Mouse (Mus musculus) midbrain, embryonic 15.5 days (tissue): Measurements from ENCODE around the gene Klc2. TPM values are rescaled to one million over a fixed set of nuclear protein-coding genes. Genes with fewer than 3 reads are reported as not detected.

ENCODE experiments used
- ATAC-seq: fragments of 200-750 bp; cut with Nextera tagmentation; replicated peaks from 2 replicates; pipeline ENCODE4 v1.8.0; 2017; ENCODE audit warnings: moderate TSS enrichment
- H3K27ac ChIP-seq: fragments of 300-500 bp; sonication (generic); 2 replicates; pipeline ENCODE4 v1.5.1; 2015; ENCODE audit warnings: mild to moderate bottlenecking, inconsistent platforms
- H3K27me3 ChIP-seq: fragments of 300-500 bp; sonication (generic); replicated peaks from 2 replicates; pipeline ENCODE4 v1.6.1; 2015; ENCODE audit warnings: inconsistent platforms
- H3K36me3 ChIP-seq: fragments of 300-500 bp; sonication (generic); replicated peaks from 2 replicates; pipeline ENCODE4 v1.6.1; 2015; ENCODE audit warnings: inconsistent platforms
- H3K4me1 ChIP-seq: fragments of 300-500 bp; sonication (generic); 2 replicates; pipeline ENCODE4 v1.6.1; 2015; ENCODE audit warnings: inconsistent platforms
- H3K4me2 ChIP-seq: fragments of 300-500 bp; sonication (generic); 2 replicates; pipeline ENCODE4 v1.6.1; 2015; ENCODE audit warnings: inconsistent platforms, mild to moderate bottlenecking, moderate library complexity
- H3K4me3 ChIP-seq: fragments of 300-500 bp; sonication (generic); 2 replicates; pipeline ENCODE4 v1.5.1; 2015; ENCODE audit warnings: mild to moderate bottlenecking, inconsistent platforms
- H3K9ac ChIP-seq: fragments of 300-500 bp; sonication (generic); 2 replicates; pipeline ENCODE4 v1.6.1; 2015; ENCODE audit warnings: mild to moderate bottlenecking, inconsistent platforms
- H3K9me3 ChIP-seq: fragments of 300-500 bp; sonication (generic); 2 replicates; pipeline ENCODE4 v1.6.1; 2016; ENCODE audit warnings: inconsistent platforms
- WGBS: fragments of 180-500 bp; shearing (Covaris S2); methylation state at CpG from one replicate; pipeline ENCODE4 v1.1.7; 2015; ENCODE audit warnings: mixed read lengths; 5-methylcytosine and 5-hydroxymethylcytosine counted together
- polyA plus RNA-seq: library from polyadenylated mRNA; unstranded; fragments of >200 nt; fragmentation: Nextera tagmentation; extraction: Ambion mirVana; gene quantifications from 2 replicates; pipeline ENCODE4 v1.2.1, GENCODE M21; 2015

Klc2 gene
- polyA plus RNA-seq, 1 experiment from 2014 or later = 76.8 TPM

DNA sequence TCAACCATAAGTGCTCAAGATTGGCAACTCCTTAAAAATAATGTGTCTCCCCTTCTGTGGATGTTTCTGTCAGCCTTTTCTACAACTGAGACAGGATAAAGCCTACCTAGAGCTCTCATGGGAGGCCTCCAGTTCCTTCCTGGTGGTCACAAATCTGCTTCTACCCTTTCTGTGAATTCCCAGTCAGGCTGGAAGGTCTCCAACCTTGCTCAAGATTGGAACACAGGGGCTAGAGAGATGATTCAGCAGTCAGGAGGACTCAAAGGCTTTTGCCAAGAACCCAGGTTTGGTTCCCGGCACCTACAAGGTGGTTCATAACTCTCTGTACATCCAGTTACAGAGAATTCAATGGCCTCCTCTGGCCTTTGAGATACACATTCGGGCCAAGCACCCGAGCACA is 4.9 kb upstream of the Klc2 start:
- H3K9me3 ChIP-seq = no peaks in the 10 kb centered on the region
- no peak overlapping the region for H3K9ac ChIP-seq
- ATAC-seq = no peak
- H3K4me3 ChIP-seq = no peak overlapping the region
- no peak overlapping the region for H3K4me2 ChIP-seq
- H3K4me1 ChIP-seq = peaks cover 10% of the 10 kb centered on the region
- H3K27ac ChIP-seq = no peak overlapping the region
- WGBS = 92% methylated on average over 3 of the region's 3 CpGs
- no peaks in the 10 kb centered on the region for H3K27me3 ChIP-seq
- H3K36me3 ChIP-seq = no peaks in the 10 kb centered on the region

DNA sequence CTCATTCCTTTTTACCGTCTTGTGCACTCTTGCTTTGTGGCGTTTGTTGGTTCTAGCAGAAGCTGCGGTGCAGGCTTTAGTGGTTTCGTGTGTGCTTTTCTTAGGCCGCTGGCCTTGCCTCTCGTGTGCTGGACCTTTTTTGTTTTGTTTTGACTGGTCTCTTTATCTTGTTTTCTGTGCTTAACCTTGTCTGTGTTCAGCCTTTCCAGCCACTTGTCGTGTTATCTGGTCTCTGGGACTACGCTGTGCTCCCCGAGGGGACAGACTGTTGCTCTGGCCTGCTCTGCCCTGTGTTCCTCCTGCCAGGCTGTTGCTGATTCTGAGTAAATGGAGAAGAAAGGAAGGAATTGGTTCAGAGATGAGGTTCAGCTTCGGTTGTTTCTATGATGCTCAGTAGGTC is 4.1 kb upstream of the Klc2 start:
- Histone ChIP-seq H3K36me3 (no peaks in the 10 kb centered on the region), H3K27ac (no peak overlapping the region), H3K27me3 (no peaks in the 10 kb centered on the region), H3K9me3 (no peaks in the 10 kb centered on the region), H3K4me3 (no peak overlapping the region), H3K9ac (no peak overlapping the region), H3K4me2 (no peak overlapping the region), H3K4me1 (peaks cover 10% of the 10 kb centered on the region)
- WGBS = 67% methylated on average over 10 of the region's 10 CpGs
- ATAC-seq = no peak

- Histone ChIP-seq H3K27me3 (no peaks in the 10 kb centered on the region), H3K36me3 (peaks cover 10% of the 10 kb centered on the region; the same call in 1 of the 2 replicates), H3K9ac (peak overlapping the region; percentile 81), H3K9me3 (no peaks in the 10 kb centered on the region), H3K4me3 (peak overlapping the region; percentile 64), H3K4me2 (peak overlapping the region; percentile 92), H3K27ac (peak overlapping the region; percentile 91), H3K4me1 (peaks cover 24% of the 10 kb centered on the region)
- WGBS = under 1% methylated on average over 81 of the region's 83 CpGs
- peak; percentile 95 for ATAC-seq
These were observed 621 bp downstream of the Klc2 start for GRCm38 (mm10) chr19:5117494-5118383.

GRCm38 (mm10) chr19:5113783-5114182 is 4.6 kb downstream of the Klc2 start:
- 91% methylated on average over 7 of the region's 7 CpGs for WGBS
- Histone ChIP-seq H3K4me3 (no peak overlapping the region), H3K27ac (no peak overlapping the region), H3K4me2 (no peak overlapping the region), H3K9me3 (no peaks in the 10 kb centered on the region), H3K36me3 (peaks cover 48% of the 10 kb centered on the region), H3K4me1 (peaks cover 17% of the 10 kb centered on the region), H3K27me3 (no peaks in the 10 kb centered on the region), H3K9ac (no peak overlapping the region)
- ATAC-seq = no peak

DNA sequence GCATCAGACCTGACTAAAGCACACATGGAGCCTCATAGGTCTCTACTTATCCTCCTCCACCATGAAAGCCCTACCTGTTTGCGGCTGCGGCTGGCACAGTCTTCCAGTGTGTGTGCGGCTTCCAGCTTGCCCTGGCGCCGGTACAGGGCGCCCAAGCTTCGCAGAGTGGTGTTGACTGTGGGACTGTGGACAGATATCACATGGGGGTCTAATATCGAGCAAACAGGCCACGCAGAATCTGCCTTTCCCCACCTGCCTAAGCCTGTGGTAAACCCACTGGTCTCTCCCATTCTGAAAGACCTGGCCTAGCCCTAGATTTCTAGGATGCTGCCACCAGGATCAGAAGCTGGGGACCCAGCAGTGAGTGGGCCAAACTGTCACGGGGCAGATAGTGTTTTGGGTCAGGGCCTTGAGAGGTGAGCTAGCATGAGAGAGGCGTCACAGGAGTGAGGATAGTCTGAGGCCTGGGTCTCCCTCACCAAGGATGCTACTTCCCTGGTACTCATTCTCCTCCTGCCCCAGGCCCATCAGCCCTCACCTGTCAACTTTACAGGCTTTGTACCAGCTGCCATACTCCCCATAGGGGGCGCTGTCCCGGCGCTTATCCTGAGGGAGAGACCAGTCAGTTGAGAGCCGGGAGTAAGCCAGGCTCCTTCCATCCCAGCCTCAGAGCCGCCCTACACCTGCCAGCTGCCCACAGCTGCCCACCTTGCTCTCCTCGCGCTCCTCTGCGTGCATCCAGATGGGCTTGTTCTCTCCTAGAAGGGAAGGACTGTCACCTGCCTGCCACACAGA is 8.5 kb downstream of the Klc2 start:
- Histone ChIP-seq H3K36me3 (peaks cover 57% of the 10 kb centered on the region), H3K27me3 (no peaks in the 10 kb centered on the region), H3K9me3 (no peaks in the 10 kb centered on the region), H3K27ac (no peak overlapping the region), H3K4me2 (no peak overlapping the region), H3K4me3 (no peak overlapping the region), H3K9ac (no peak overlapping the region), H3K4me1 (peaks cover 19% of the 10 kb centered on the region)
- WGBS = 74% methylated on average over 19 of the region's 19 CpGs
- ATAC-seq = no peak

GRCm38 (mm10) chr19:5108702-5109101 is 9.7 kb downstream of the Klc2 start:
- WGBS = 70% methylated on average over 4 of the region's 4 CpGs
- no peaks in the 10 kb centered on the region for H3K27me3 ChIP-seq
- no peak overlapping the region for H3K27ac ChIP-seq
- peaks cover 64% of the 10 kb centered on the region for H3K36me3 ChIP-seq
- no peak for ATAC-seq
- H3K4me3 ChIP-seq = no peak overlapping the region
- no peak overlapping the region for H3K4me2 ChIP-seq
- no peaks in the 10 kb centered on the region for H3K9me3 ChIP-seq
- no peak overlapping the region for H3K9ac ChIP-seq
- peaks cover 19% of the 10 kb centered on the region for H3K4me1 ChIP-seq

GRCm38 (mm10) chr19:5108271-5108575 is 10.1 kb downstream of the Klc2 start:
- 24% methylated on average over 5 of the region's 5 CpGs for WGBS
- no peak overlapping the region for H3K4me2 ChIP-seq
- no peak for ATAC-seq
- no peaks in the 10 kb centered on the region for H3K27me3 ChIP-seq
- no peak overlapping the region for H3K27ac ChIP-seq
- peaks cover 63% of the 10 kb centered on the region for H3K36me3 ChIP-seq
- H3K4me3 ChIP-seq = no peak overlapping the region
- no peak overlapping the region for H3K9ac ChIP-seq
- H3K9me3 ChIP-seq = no peaks in the 10 kb centered on the region
- H3K4me1 ChIP-seq = peaks cover 19% of the 10 kb centered on the region

- peaks cover 19% of the 10 kb centered on the region for H3K4me1 ChIP-seq
- peaks cover 65% of the 10 kb centered on the region for H3K36me3 ChIP-seq
- H3K4me3 ChIP-seq = no peak overlapping the region
- H3K4me2 ChIP-seq = no peak overlapping the region
- ATAC-seq = peak; percentile 18
- no peaks in the 10 kb centered on the region for H3K9me3 ChIP-seq
- 73% methylated on average over 18 of the region's 18 CpGs for WGBS
- no peaks in the 10 kb centered on the region for H3K27me3 ChIP-seq
- H3K9ac ChIP-seq = no peak overlapping the region
- H3K27ac ChIP-seq = peak overlapping the region; percentile 97; the same call in 1 of the 2 replicates
These were observed 10.6 kb downstream of the Klc2 start for GRCm38 (mm10) chr19:5107556-5108270.

- peak within 1 kb of the TSS; percentile 64 for H3K4me3 ChIP-seq
- H3K27ac ChIP-seq = peak within 1 kb of the TSS; percentile 97
- ATAC-seq = peak; percentile 92
- H3K4me1 ChIP-seq = peaks cover 19% of the 10 kb centered on the region
- no peaks in the 10 kb centered on the region for H3K9me3 ChIP-seq
- H3K4me2 ChIP-seq = peak within 1 kb of the TSS; percentile 79
- H3K9ac ChIP-seq = peak within 1 kb of the TSS; percentile 90
- peaks cover 57% of the 10 kb centered on the region for H3K36me3 ChIP-seq
- no peaks in the 10 kb centered on the region for H3K27me3 ChIP-seq
- WGBS = under 1% methylated on average over 46 of the region's 46 CpGs
These were observed 11.6 kb downstream of the Klc2 start, which contains the start of gene Rab1b for GRCm38 (mm10) chr19:5106731-5107191. Rab1b (minus strand) TSS chr19:5107072.

GRCm38 (mm10) chr19:5106074-5106473 is 12.3 kb downstream of the Klc2 start:
- Histone ChIP-seq H3K4me2 (peak overlapping the region; percentile 79), H3K9ac (peak overlapping the region; percentile 90), H3K36me3 (peaks cover 51% of the 10 kb centered on the region), H3K4me1 (peaks cover 19% of the 10 kb centered on the region), H3K9me3 (no peaks in the 10 kb centered on the region), H3K4me3 (peak overlapping the region; percentile 64), H3K27me3 (no peaks in the 10 kb centered on the region), H3K27ac (peak overlapping the region; percentile 97)
- ATAC-seq = 0 out of 2 replicates have a peak, but pooled peaks have one; percentile 0
- WGBS = 22% methylated on average over 9 of the region's 9 CpGs

DNA sequence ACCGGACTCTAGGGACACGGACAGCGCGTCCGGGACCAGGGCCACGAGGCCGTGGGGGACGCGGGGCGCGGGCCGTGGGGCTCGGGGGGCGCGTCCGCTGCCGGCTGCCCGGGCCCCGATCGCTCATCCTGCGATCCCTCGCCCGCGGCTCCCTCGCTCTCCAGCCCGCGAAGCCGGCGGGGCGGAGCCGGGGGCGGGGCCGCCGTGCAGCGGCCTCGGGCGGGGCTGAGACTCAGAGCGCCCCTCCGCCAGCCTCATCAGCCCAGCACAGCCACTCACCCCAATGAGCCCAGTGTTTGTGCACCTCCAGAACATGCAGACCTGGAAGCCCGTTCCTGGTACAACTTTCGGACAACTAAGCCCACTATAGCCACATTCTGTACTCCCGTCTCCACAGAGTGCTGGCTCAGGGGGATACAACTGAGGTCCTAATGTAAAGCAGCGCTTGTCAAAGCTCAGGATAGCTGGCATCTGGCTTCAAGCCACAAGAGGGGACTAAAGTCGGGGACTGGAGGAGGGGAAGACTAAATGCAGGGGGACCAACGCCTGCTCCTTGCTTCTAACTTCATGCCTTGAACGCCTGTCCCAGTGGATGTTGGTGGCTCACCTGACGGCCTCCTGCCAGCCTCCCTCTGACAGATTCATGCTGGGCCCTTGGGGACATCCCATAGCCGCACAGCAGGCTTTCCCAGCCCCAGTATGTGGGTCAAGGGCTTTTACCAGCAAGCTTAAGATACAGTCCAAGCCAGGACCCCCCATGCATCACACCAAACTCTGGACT is 19.8 kb downstream of the Klc2 start, which contains the start of gene Cnih2:
TSS of gene Cnih2 (minus strand) at position 159 of the 781 bp plus-strand sequence.
- Histone ChIP-seq H3K9ac (peak within 1 kb of the TSS; percentile 100), H3K27ac (peak within 1 kb of the TSS; percentile 99), H3K4me3 (peak within 1 kb of the TSS; percentile 96), H3K4me2 (peak within 1 kb of the TSS; percentile 93), H3K9me3 (no peaks in the 10 kb centered on the region), H3K36me3 (peaks cover 19% of the 10 kb centered on the region; the same call in 1 of the 2 replicates), H3K27me3 (no peaks in the 10 kb centered on the region), H3K4me1 (peaks cover 55% of the 10 kb centered on the region)
- 2% methylated on average over 42 of the region's 48 CpGs for WGBS
- peak; percentile 63 for ATAC-seq
